Mouse (Mus musculus) cerebellum, postnatal 25 days (tissue): ENCODE measurements at regions not wholly inside any gene's neighbourhood (a gene's known extent, or its start where the extent isn't known, plus 50 kb on each side); places are given as distances from the start of the nearest gene placed in this dataset.
A peak's percentile ranks its signal among the peaks of the same experiment; 100 is the strongest.

Experiments used
- DNase-seq, 2 experiments: peaks; one replicate each; pipeline ENCODE4 v3.0.0; 2021; ENCODE audit warnings: mixed read lengths in 2 of 2

- DNase-seq: no peak
These were observed 110.1 kb upstream of the Nmur2 start for GRCm38 (mm10) chr11:56150825-56151342.

GRCm38 (mm10) chr11:56149752-56150151, 108.9 kb upstream of the Nmur2 start:
- DNase-seq: no peak

- DNase-seq: no peak
These were observed 108.1 kb upstream of the Nmur2 start for GRCm38 (mm10) chr11:56148956-56149355.

- DNase-seq: no peak
These were observed 105.9 kb upstream of the Nmur2 start for GRCm38 (mm10) chr11:56146708-56147107.

- peak; percentile 21 to 49 for DNase-seq
These were observed 90.6 kb upstream of the Nmur2 start for GRCm38 (mm10) chr11:56131339-56131823.

GRCm38 (mm10) chr11:56116553-56117232, 75.9 kb upstream of the Nmur2 start:
- DNase-seq: peak in 1 of 2 experiments; percentile 59

- DNase-seq: peak; percentile 83 to 91
These were observed 67.1 kb upstream of the Nmur2 start for GRCm38 (mm10) chr11:56107929-56108328.

- peak; percentile 44 to 77 for DNase-seq
These were observed 64.8 kb upstream of the Nmur2 start for GRCm38 (mm10) chr11:56105632-56106031.

- DNase-seq: no peak
These were observed 52.1 kb upstream of the Nmur2 start for GRCm38 (mm10) chr11:56092891-56093290.
